Mouse (Mus musculus): ENCODE measurements around the gene Hoxd9.

GRCm38 (mm10) chr2:74720955-74721491, 23.5 kb downstream of the Hoxd9 start:
- TF ChIP-seq CTCF (IDR thresholded peaks at IDR 0.05; ENCODE audit: extremely low read depth, insufficient read depth, low read length), result no peak
- TF ChIP-seq POLR2A (IDR thresholded peaks at IDR 0.05; ENCODE audit: extremely low read depth, insufficient read depth, low read length), result no peak

Data from cortical plate, adult 2 months (tissue).